Mouse (Mus musculus): Measurements from ENCODE around the gene Mdh1.
"Not testable (repeated sequence)": the region's sequence is repeated elsewhere in the genome, so short reads cannot be mapped to it uniquely, and the experiment has no call there.

GRCm38 (mm10) chr11:21530856-21531255, 41.3 kb downstream of the Mdh1 start:
- not testable (repeated sequence) for TF ChIP-seq CTCF (IDR thresholded peaks at IDR 0.05; ENCODE audit: extremely low read depth, insufficient read length, insufficient replicate concordance, low read depth, low read length); POLR2A (IDR thresholded peaks at IDR 0.05; ENCODE audit: low read depth, low read length)
